Mouse (Mus musculus): Measurements from ENCODE around the gene Foxn3. TPM values are rescaled to one million over a fixed set of nuclear protein-coding genes. Genes with fewer than 3 reads are reported as not detected.

Foxn3 gene
- polyA plus RNA-seq, 1 experiment from 2014 or later: 69.1 TPM

- DNase-seq (no peak), ATAC-seq (ENCODE audit: insufficient read depth) (no peak)
- Histone ChIP-seq H3K4me2 (no peak overlapping the region), H3K9ac (no peak overlapping the region), H3K27me3 (ENCODE audit: insufficient read depth, low read length) (no peaks in the 10 kb centered on the region), H3K27ac (ENCODE audit: low read depth) (no peak overlapping the region), H3K36me3 (ENCODE audit: insufficient read depth) (no peaks in the 10 kb centered on the region), H3K4me1 (ENCODE audit: insufficient read depth) (peaks cover 12% of the 10 kb centered on the region; the same call in 1 of the 2 replicates), H3K9me3 (ENCODE audit: low read depth, low read length) (no peaks in the 10 kb centered on the region), H3K4me3 (ENCODE audit: low read depth, low read length) (no peak overlapping the region)
- no peak for TF ChIP-seq CTCF (IDR thresholded peaks at IDR 0.05; ENCODE audit: low read depth)
- 64% methylated on average over 6 of the region's 6 CpGs for WGBS
These were observed 259.8 kb downstream of the Foxn3 start for GRCm38 (mm10) chr12:99303581-99303980.

- Histone ChIP-seq H3K36me3 (ENCODE audit: insufficient read depth) (no peaks in the 10 kb centered on the region), H3K9ac (no peak overlapping the region), H3K4me3 (ENCODE audit: low read depth, low read length) (no peak overlapping the region), H3K9me3 (ENCODE audit: low read depth, low read length) (no peaks in the 10 kb centered on the region), H3K4me2 (no peak overlapping the region), H3K4me1 (ENCODE audit: insufficient read depth) (no peaks in the 10 kb centered on the region), H3K27me3 (ENCODE audit: insufficient read depth, low read length) (no peaks in the 10 kb centered on the region), H3K27ac (ENCODE audit: low read depth) (no peak overlapping the region)
- WGBS: 46% methylated on average over 4 of the region's 4 CpGs
- no peak for TF ChIP-seq CTCF (IDR thresholded peaks at IDR 0.05; ENCODE audit: low read depth)
- no peak for DNase-seq
- ATAC-seq (ENCODE audit: insufficient read depth): no peak
These were observed 263.5 kb downstream of the Foxn3 start for GRCm38 (mm10) chr12:99299900-99300299.

DNA sequence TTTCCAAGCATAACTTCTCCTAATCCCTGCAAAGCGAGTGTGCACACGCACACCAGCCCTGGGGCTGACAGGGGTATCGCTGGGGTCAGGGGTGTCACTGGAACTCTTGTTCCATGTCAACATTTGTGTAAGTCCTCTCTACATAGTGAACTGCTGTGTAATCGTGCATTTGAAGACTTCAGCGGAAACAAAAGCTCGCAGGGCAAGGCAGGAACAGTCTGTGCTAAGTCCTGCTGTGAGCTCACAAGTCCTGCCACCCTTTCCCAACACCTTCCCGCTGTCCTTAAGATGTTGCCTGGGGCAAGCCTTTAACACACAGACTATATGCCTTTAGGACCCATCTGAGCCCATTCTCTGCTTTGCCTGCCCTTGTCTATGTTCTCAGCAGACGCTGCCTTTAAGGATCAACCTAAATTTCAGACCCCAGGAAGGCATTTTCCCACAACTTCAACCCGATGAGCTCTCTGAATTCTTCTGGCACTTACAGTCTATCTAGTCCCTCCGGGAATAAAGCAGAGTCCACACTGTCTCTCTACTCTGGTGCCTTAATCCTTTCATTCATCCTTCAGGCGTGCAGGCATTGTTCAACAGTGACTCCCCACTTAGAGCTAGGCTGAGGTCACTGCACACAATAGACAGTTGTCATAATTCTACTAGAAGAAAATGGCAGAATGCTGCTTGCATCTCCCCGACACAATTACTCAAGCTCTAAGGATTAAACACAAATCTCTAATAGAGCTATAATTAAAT is 264.4 kb downstream of the Foxn3 start:
- no peak overlapping the region for H3K4me3 ChIP-seq (ENCODE audit: low read depth, low read length)
- TF ChIP-seq CTCF (IDR thresholded peaks at IDR 0.05; ENCODE audit: low read depth): no peak
- no peak overlapping the region for H3K4me2 ChIP-seq
- H3K27me3 ChIP-seq (ENCODE audit: insufficient read depth, low read length): no peaks in the 10 kb centered on the region
- no peak overlapping the region for H3K9ac ChIP-seq
- DNase-seq: no peak
- WGBS: 42% methylated on average over 12 of the region's 12 CpGs
- no peaks in the 10 kb centered on the region for H3K9me3 ChIP-seq (ENCODE audit: low read depth, low read length)
- ATAC-seq (ENCODE audit: insufficient read depth): no peak
- H3K4me1 ChIP-seq (ENCODE audit: insufficient read depth): 0 out of 2 replicates have a peak, but pooled peaks cover 2% of the 10 kb centered on the region
- H3K36me3 ChIP-seq (ENCODE audit: insufficient read depth): no peaks in the 10 kb centered on the region
- H3K27ac ChIP-seq (ENCODE audit: low read depth): no peak overlapping the region

GRCm38 (mm10) chr12:99298242-99298641 is 265.1 kb downstream of the Foxn3 start:
- Histone ChIP-seq H3K9me3 (ENCODE audit: low read depth, low read length) (no peaks in the 10 kb centered on the region), H3K9ac (no peak overlapping the region), H3K36me3 (ENCODE audit: insufficient read depth) (no peaks in the 10 kb centered on the region), H3K27me3 (ENCODE audit: insufficient read depth, low read length) (no peaks in the 10 kb centered on the region), H3K27ac (ENCODE audit: low read depth) (no peak overlapping the region), H3K4me1 (ENCODE audit: insufficient read depth) (0 out of 2 replicates have a peak, but pooled peaks cover 4% of the 10 kb centered on the region), H3K4me2 (no peak overlapping the region), H3K4me3 (ENCODE audit: low read depth, low read length) (no peak overlapping the region)
- ATAC-seq (ENCODE audit: insufficient read depth) (no peak), DNase-seq (no peak)
- no peak for TF ChIP-seq CTCF (IDR thresholded peaks at IDR 0.05; ENCODE audit: low read depth)
- WGBS: 74% methylated on average over 6 of the region's 6 CpGs

DNA sequence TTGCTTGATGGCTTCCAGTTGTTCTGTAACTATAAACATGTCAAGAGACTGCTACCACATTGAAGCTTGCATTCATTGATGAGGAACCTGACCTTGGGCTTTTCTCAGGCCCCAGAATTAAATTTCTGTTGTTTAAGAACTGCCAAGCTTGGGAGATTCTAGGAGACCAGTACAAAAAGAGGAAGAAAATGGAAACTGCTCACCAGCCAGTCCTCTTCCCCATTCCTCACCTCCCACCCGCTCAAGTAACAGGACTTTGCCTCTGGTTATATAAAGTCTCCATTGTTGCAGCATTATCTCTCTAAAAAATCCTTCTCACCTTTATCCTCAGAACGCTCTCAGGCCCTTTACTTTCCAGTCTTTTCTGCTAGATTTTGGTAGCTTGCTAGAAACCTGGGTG is 265.6 kb downstream of the Foxn3 start:
- Histone ChIP-seq H3K4me1 (ENCODE audit: insufficient read depth) (0 out of 2 replicates have a peak, but pooled peaks cover 4% of the 10 kb centered on the region), H3K27ac (ENCODE audit: low read depth) (no peak overlapping the region), H3K36me3 (ENCODE audit: insufficient read depth) (no peaks in the 10 kb centered on the region), H3K9ac (no peak overlapping the region), H3K9me3 (ENCODE audit: low read depth, low read length) (no peaks in the 10 kb centered on the region), H3K27me3 (ENCODE audit: insufficient read depth, low read length) (no peaks in the 10 kb centered on the region), H3K4me2 (no peak overlapping the region), H3K4me3 (ENCODE audit: low read depth, low read length) (no peak overlapping the region)
- no peak for TF ChIP-seq CTCF (IDR thresholded peaks at IDR 0.05; ENCODE audit: low read depth)
- ATAC-seq (ENCODE audit: insufficient read depth): no peak
- no peak for DNase-seq
- WGBS: 65% methylated on average over 2 of the region's 2 CpGs

GRCm38 (mm10) chr12:99293532-99293931 is 269.9 kb downstream of the Foxn3 start:
- no peak overlapping the region for H3K4me2 ChIP-seq
- 67% methylated on average over 7 of the region's 7 CpGs for WGBS
- ATAC-seq (ENCODE audit: insufficient read depth) (no peak), DNase-seq (no peak)
- no peak overlapping the region for H3K27ac ChIP-seq (ENCODE audit: low read depth)
- H3K27me3 ChIP-seq (ENCODE audit: insufficient read depth, low read length): no peaks in the 10 kb centered on the region
- TF ChIP-seq CTCF (IDR thresholded peaks at IDR 0.05; ENCODE audit: low read depth): no peak
- H3K4me1 ChIP-seq (ENCODE audit: insufficient read depth): 0 out of 2 replicates have a peak, but pooled peaks cover 4% of the 10 kb centered on the region
- H3K36me3 ChIP-seq (ENCODE audit: insufficient read depth): no peaks in the 10 kb centered on the region
- no peak overlapping the region for H3K4me3 ChIP-seq (ENCODE audit: low read depth, low read length)
- no peaks in the 10 kb centered on the region for H3K9me3 ChIP-seq (ENCODE audit: low read depth, low read length)
- H3K9ac ChIP-seq: no peak overlapping the region

- ATAC-seq (ENCODE audit: insufficient read depth) (no peak), DNase-seq (no peak)
- Histone ChIP-seq H3K27me3 (ENCODE audit: insufficient read depth, low read length) (no peaks in the 10 kb centered on the region), H3K4me2 (no peak overlapping the region), H3K36me3 (ENCODE audit: insufficient read depth) (no peaks in the 10 kb centered on the region), H3K4me1 (ENCODE audit: insufficient read depth) (0 out of 2 replicates have a peak, but pooled peaks cover 4% of the 10 kb centered on the region), H3K9ac (no peak overlapping the region), H3K4me3 (ENCODE audit: low read depth, low read length) (no peak overlapping the region), H3K27ac (ENCODE audit: low read depth) (no peak overlapping the region), H3K9me3 (ENCODE audit: low read depth, low read length) (no peaks in the 10 kb centered on the region)
- 60% methylated on average over 6 of the region's 6 CpGs for WGBS
- no peak for TF ChIP-seq CTCF (IDR thresholded peaks at IDR 0.05; ENCODE audit: low read depth)
These were observed 271.2 kb downstream of the Foxn3 start for GRCm38 (mm10) chr12:99292152-99292551.
